Mouse (Mus musculus) frontal cortex, postnatal 25 days (tissue): Measurements from ENCODE around the gene Ncoa5.

Experiments
- DNase-seq, 2 experiments: peaks; one replicate each; pipeline ENCODE4 v3.0.0; 2022; ENCODE audit warnings: low spot score in 2 of 2

Ncoa5 gene

DNA sequence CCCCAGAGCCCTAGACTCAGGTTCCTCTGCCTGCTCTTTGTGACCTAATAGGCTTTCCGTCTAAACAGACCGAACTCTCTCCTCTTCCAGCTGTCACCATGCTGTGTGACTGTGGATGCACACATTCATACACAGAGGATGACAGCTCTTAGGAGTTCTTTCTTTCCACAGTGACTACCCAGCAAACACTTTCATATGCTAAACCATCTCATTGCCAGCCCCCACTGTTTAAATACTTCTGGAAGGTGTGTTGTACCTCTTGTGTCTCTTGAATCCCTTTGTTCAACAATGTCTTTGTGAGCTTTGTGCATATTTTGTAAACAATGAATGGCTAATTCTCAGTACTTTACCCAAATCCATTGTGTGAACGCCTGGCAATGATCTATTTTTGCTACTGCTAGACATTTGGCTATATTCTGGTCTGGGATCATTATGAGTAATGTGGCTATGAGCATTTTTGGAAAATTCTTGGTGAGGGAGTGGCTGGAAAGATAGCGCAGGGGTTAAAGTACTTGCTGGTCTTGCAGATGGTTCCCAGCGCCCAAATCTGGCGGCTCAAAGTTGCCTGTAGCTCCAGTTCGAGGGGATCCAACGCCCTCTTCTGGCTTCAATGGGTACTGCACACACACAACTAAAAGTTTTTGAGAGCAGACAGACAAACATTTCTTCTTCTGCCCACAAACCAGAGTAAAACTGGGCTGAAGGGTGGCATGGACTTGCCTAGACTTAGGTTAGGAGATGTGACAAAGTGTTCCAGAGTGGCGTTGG lies 76.9 kb downstream of the Ncoa5 start:
- DNase-seq, result no peak

DNA sequence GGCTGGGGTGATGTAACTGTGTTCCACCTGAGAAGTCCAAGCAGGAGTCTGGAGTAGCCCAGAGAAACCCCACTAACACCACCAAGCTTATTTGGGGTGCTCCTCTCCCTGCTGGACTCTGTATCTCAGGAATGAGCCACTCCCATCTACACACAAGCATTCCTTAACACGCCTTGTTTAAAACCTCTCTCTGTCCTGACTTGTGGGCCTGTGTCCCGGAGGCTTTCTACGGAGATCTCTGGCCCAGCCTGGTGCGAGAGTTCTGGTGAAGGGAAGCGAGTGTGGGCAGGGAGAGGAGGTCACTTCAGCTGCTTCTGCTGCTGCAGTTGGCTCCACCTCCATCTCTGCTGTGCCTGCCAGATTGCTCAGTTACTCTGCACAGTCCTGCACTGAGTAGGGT lies 78.5 kb downstream of the Ncoa5 start:
- DNase-seq, result no peak

DNA sequence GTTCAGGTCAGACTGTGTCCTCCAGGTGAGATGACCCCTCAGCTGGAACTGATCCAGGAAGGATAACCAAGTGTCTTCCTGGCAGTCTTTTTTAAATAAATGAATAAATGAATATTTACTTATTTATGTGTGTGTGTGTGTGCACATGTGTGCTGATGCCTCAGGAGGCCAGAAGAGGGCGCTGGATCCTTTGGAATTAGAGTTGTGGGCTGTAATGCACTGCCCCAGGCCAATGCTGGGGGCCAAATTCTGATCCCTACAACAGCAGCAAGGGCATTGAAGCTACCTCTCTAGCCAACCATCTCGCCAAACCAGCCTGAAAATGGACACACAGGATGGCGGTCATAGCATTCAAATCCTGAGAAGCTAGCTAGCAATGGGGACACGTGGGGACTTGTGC lies 78.9 kb downstream of the Ncoa5 start:
- no peak for DNase-seq

DNA sequence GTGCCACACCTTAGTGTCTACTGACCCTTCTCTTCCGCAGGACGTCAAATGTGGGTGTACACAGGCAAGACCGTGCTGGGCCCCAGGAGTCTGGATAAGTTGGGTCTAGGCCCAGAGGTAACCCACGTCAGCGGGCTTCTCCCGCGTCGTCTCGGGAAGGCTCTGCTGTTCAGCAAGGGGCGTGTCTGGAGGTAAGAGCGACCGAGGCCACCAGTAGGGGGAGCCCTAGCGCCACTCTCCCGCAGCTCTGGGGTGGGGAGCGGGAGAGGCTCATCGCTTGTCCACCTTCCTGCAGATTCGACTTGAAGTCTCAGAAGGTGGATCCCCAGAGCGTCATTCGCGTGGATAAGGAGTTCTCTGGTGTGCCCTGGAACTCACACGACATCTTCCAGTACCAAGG lies 81.4 kb downstream of the Ncoa5 start:
- DNase-seq, result peak in 1 of 2 experiments; percentile 65

DNA sequence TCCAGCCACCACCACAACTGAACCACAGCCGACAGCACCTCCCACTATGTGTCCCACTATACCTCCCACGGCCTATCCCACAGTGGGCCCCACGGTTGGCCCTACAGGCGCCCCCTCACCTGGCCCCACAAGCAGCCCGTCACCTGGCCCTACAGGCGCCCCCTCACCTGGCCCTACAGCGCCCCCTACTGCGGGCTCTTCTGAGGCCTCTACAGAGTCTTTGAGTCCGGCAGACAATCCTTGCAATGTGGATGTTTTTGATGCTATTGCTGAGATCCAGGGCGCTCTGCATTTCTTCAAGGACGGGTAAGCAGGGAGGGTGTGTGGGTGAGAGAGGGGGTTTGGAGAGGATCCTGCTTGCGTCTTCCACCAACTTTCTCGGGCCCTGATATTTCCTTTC lies 82.2 kb downstream of the Ncoa5 start:
- no peak for DNase-seq

DNA sequence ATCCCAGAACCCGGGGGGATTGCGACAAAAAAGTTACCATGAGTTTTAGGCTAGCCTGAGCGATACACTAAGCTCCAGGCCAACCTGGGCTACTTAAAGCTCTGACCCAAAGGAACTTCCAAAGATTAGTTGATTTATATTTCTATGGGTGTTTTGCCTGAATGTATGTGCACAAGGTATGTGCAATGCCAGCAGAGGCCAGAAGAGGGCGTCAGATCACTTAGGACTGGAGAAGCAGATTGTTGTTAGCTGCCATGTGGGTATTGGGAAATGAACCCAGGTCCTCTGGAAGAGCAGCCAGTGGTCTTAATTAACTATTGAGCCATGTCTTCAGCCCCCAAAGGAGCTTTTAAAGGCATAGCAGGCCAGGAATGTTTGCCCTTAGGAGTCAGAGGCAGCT lies 82.9 kb downstream of the Ncoa5 start:
- no peak for DNase-seq

DNA sequence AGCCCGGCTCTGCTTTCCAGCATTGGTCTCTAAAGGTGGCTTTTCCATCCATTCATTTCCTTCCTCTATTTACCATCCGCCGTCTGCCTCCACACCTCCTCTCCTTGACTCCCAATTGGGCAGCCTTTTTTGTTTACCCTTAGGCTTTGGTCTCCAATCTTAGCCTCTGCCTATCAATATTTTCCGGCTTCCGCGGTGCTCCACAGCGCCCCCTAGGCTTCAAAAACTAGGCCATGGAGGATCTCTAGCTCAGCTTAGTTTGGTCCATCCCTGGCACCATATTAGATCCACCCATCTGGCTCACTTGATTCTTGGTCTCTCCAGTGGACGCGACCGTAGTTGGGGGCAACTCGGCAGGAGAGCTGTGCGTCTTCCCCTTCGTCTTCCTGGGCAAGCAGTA lies 84.2 kb downstream of the Ncoa5 start:
- DNase-seq, result no peak
